Mouse (Mus musculus): ENCODE data around the gene Rassf3. TPM values are rescaled to one million over a fixed set of nuclear protein-coding genes. Genes with fewer than 3 reads are reported as not detected.

Gene Rassf3
- polyA plus RNA-seq, 1 experiment from 2014 or later = 12.3 TPM

- no peak overlapping the region for H3K4me3 ChIP-seq
- WGBS (ENCODE audit: insufficient replicate concordance) = 73% methylated on average over 11 of the region's 11 CpGs
- no peaks in the 10 kb centered on the region for H3K27me3 ChIP-seq (replicated peaks)
- no peak overlapping the region for H3K27ac ChIP-seq
- ATAC-seq = no peak
- no peaks in the 10 kb centered on the region for H3K9me3 ChIP-seq (replicated peaks)
- H3K4me1 ChIP-seq = peaks cover 10% of the 10 kb centered on the region
- peaks cover 41% of the 10 kb centered on the region for H3K36me3 ChIP-seq
- H3K9ac ChIP-seq = no peak overlapping the region
- no peak overlapping the region for H3K4me2 ChIP-seq
Observed at GRCm38 (mm10) chr10:121411721-121412455, 64.3 kb downstream of the Rassf3 start.

GRCm38 (mm10) chr10:121409717-121410116, 66.4 kb downstream of the Rassf3 start:
- 70% methylated on average over 7 of the region's 7 CpGs for WGBS (ENCODE audit: insufficient replicate concordance)
- Histone ChIP-seq H3K27me3 (replicated peaks) (no peaks in the 10 kb centered on the region), H3K9me3 (replicated peaks) (no peaks in the 10 kb centered on the region), H3K9ac (no peak overlapping the region), H3K4me1 (peaks cover 10% of the 10 kb centered on the region), H3K27ac (no peak overlapping the region), H3K4me2 (no peak overlapping the region), H3K4me3 (no peak overlapping the region), H3K36me3 (peaks cover 28% of the 10 kb centered on the region)
- ATAC-seq = no peak

- no peak overlapping the region for H3K4me2 ChIP-seq
- ATAC-seq = no peak
- no peaks in the 10 kb centered on the region for H3K27me3 ChIP-seq (replicated peaks)
- H3K27ac ChIP-seq = no peak overlapping the region
- no peaks in the 10 kb centered on the region for H3K4me1 ChIP-seq
- WGBS (ENCODE audit: insufficient replicate concordance) = 72% methylated on average over 6 of the region's 9 CpGs
- no peak overlapping the region for H3K9ac ChIP-seq
- H3K4me3 ChIP-seq = no peak overlapping the region
- no peaks in the 10 kb centered on the region for H3K9me3 ChIP-seq (replicated peaks)
- no peaks in the 10 kb centered on the region for H3K36me3 ChIP-seq
Observed at GRCm38 (mm10) chr10:121403946-121404345, 72.2 kb downstream of the Rassf3 start.

GRCm38 (mm10) chr10:121403104-121403503, 73.0 kb downstream of the Rassf3 start:
- H3K4me2 ChIP-seq = no peak overlapping the region
- no peak for ATAC-seq
- no peaks in the 10 kb centered on the region for H3K9me3 ChIP-seq (replicated peaks)
- H3K27ac ChIP-seq = no peak overlapping the region
- H3K4me3 ChIP-seq = no peak overlapping the region
- H3K36me3 ChIP-seq = no peaks in the 10 kb centered on the region
- H3K4me1 ChIP-seq = no peaks in the 10 kb centered on the region
- no peak overlapping the region for H3K9ac ChIP-seq
- WGBS (ENCODE audit: insufficient replicate concordance) = 66% methylated on average over 9 of the region's 9 CpGs
- H3K27me3 ChIP-seq (replicated peaks) = no peaks in the 10 kb centered on the region

- Histone ChIP-seq H3K4me2 (no peak overlapping the region), H3K9me3 (replicated peaks) (no peaks in the 10 kb centered on the region), H3K27ac (no peak overlapping the region), H3K4me1 (no peaks in the 10 kb centered on the region), H3K4me3 (no peak overlapping the region), H3K27me3 (replicated peaks) (no peaks in the 10 kb centered on the region), H3K9ac (no peak overlapping the region), H3K36me3 (peaks cover 6% of the 10 kb centered on the region)
- 55% methylated on average over 7 of the region's 7 CpGs for WGBS (ENCODE audit: insufficient replicate concordance)
- ATAC-seq = peak; percentile 18; the same call in 1 of the 2 replicates
Observed at GRCm38 (mm10) chr10:121401005-121401404, 75.1 kb downstream of the Rassf3 start.

GRCm38 (mm10) chr10:121398599-121398998, 77.5 kb downstream of the Rassf3 start:
- ATAC-seq = no peak
- WGBS (ENCODE audit: insufficient replicate concordance) = 70% methylated on average over 7 of the region's 7 CpGs

GRCm38 (mm10) chr10:121395542-121396176, 80.5 kb downstream of the Rassf3 start:
- no peak overlapping the region for H3K27ac ChIP-seq

More at GRCm38 (mm10) chr10:121398599-121398998, 77.5 kb downstream of the Rassf3 start:
- no peak overlapping the region for H3K27ac ChIP-seq
- H3K27me3 ChIP-seq (replicated peaks) = no peaks in the 10 kb centered on the region
- no peak overlapping the region for H3K9ac ChIP-seq
- H3K4me1 ChIP-seq = no peaks in the 10 kb centered on the region
- H3K4me3 ChIP-seq = no peak overlapping the region
- H3K9me3 ChIP-seq (replicated peaks) = no peaks in the 10 kb centered on the region
- H3K36me3 ChIP-seq = peaks cover 30% of the 10 kb centered on the region
- no peak overlapping the region for H3K4me2 ChIP-seq

GRCm38 (mm10) chr10:121394789-121395325, 81.3 kb downstream of the Rassf3 start:
- Histone ChIP-seq H3K36me3 (peaks cover 68% of the 10 kb centered on the region), H3K27ac (no peak overlapping the region), H3K27me3 (replicated peaks) (no peaks in the 10 kb centered on the region), H3K9ac (no peak overlapping the region), H3K4me1 (no peaks in the 10 kb centered on the region), H3K4me2 (no peak overlapping the region), H3K4me3 (no peak overlapping the region), H3K9me3 (replicated peaks) (no peaks in the 10 kb centered on the region)
- WGBS (ENCODE audit: insufficient replicate concordance) = 83% methylated on average over 18 of the region's 18 CpGs
- ATAC-seq = no peak

More at GRCm38 (mm10) chr10:121395542-121396176, 80.5 kb downstream of the Rassf3 start:
- H3K4me1 ChIP-seq = no peaks in the 10 kb centered on the region
- no peak for ATAC-seq
- H3K9ac ChIP-seq = no peak overlapping the region
- H3K36me3 ChIP-seq = peaks cover 59% of the 10 kb centered on the region
- H3K4me3 ChIP-seq = no peak overlapping the region
- no peaks in the 10 kb centered on the region for H3K27me3 ChIP-seq (replicated peaks)
- H3K9me3 ChIP-seq (replicated peaks) = no peaks in the 10 kb centered on the region
- WGBS (ENCODE audit: insufficient replicate concordance) = 85% methylated on average over 20 of the region's 20 CpGs
- no peak overlapping the region for H3K4me2 ChIP-seq

GRCm38 (mm10) chr10:121394270-121394669, 81.9 kb downstream of the Rassf3 start:
- Histone ChIP-seq H3K9me3 (replicated peaks) (no peaks in the 10 kb centered on the region), H3K9ac (no peak overlapping the region), H3K27me3 (replicated peaks) (no peaks in the 10 kb centered on the region), H3K4me1 (no peaks in the 10 kb centered on the region), H3K4me3 (no peak overlapping the region), H3K27ac (no peak overlapping the region), H3K36me3 (peaks cover 73% of the 10 kb centered on the region), H3K4me2 (no peak overlapping the region)
- no peak for ATAC-seq
- 80% methylated on average over 6 of the region's 6 CpGs for WGBS (ENCODE audit: insufficient replicate concordance)

GRCm38 (mm10) chr10:121391901-121392300, 84.2 kb downstream of the Rassf3 start:
- H3K36me3 ChIP-seq = peaks cover 95% of the 10 kb centered on the region

GRCm38 (mm10) chr10:121390602-121391001, 85.5 kb downstream of the Rassf3 start:
- H3K9me3 ChIP-seq (replicated peaks) = no peaks in the 10 kb centered on the region
- 73% methylated on average over 10 of the region's 10 CpGs for WGBS (ENCODE audit: insufficient replicate concordance)
- no peak overlapping the region for H3K9ac ChIP-seq
- H3K27me3 ChIP-seq (replicated peaks) = no peaks in the 10 kb centered on the region
- H3K27ac ChIP-seq = no peak overlapping the region
- peaks cover 93% of the 10 kb centered on the region for H3K36me3 ChIP-seq
- no peaks in the 10 kb centered on the region for H3K4me1 ChIP-seq
- no peak for ATAC-seq
- H3K4me3 ChIP-seq = no peak overlapping the region
- no peak overlapping the region for H3K4me2 ChIP-seq

More at GRCm38 (mm10) chr10:121391901-121392300, 84.2 kb downstream of the Rassf3 start:
- Histone ChIP-seq H3K4me1 (no peaks in the 10 kb centered on the region), H3K4me2 (no peak overlapping the region), H3K27me3 (replicated peaks) (no peaks in the 10 kb centered on the region), H3K9ac (no peak overlapping the region), H3K27ac (no peak overlapping the region), H3K4me3 (no peak overlapping the region), H3K9me3 (replicated peaks) (no peaks in the 10 kb centered on the region)
- WGBS (ENCODE audit: insufficient replicate concordance) = 90% methylated on average over 8 of the region's 8 CpGs
- no peak for ATAC-seq

- 63% methylated on average over 9 of the region's 9 CpGs for WGBS (ENCODE audit: insufficient replicate concordance)
- H3K27ac ChIP-seq = no peak overlapping the region
- H3K36me3 ChIP-seq = peaks cover 91% of the 10 kb centered on the region
- H3K4me3 ChIP-seq = no peak overlapping the region
- H3K9me3 ChIP-seq (replicated peaks) = no peaks in the 10 kb centered on the region
- H3K27me3 ChIP-seq (replicated peaks) = no peaks in the 10 kb centered on the region
- no peaks in the 10 kb centered on the region for H3K4me1 ChIP-seq
- ATAC-seq = no peak
- no peak overlapping the region for H3K9ac ChIP-seq
- no peak overlapping the region for H3K4me2 ChIP-seq
Observed at GRCm38 (mm10) chr10:121386347-121386746, 89.8 kb downstream of the Rassf3 start.

Data from liver, embryonic 12.5 days (tissue).